Mouse (Mus musculus): ENCODE measurements around the gene Hbb-bs. TPM values are rescaled to one million over a fixed set of nuclear protein-coding genes. Genes with fewer than 3 reads are reported as not detected.

Gene Hbb-bs
- 155 TPM for polyA plus RNA-seq (2017; shearing (Covaris generic))

GRCm38 (mm10) chr7:103827808-103828207 is at the start of gene Hbb-bs:
Hbb-bs (minus strand) TSS chr7:103828096.

GRCm38 (mm10) chr7:103853090-103853489 is 25.2 kb upstream of the Hbb-bs start, which contains the start of gene Hbb-y:
Hbb-y (minus strand) TSS chr7:103853216.

GRCm38 (mm10) chr7:103843034-103843433 is 15.1 kb upstream of the Hbb-bs start, which contains the start of gene Hbb-bh1:
Hbb-bh1 (minus strand) TSS chr7:103843164.

GRCm38 (mm10) chr7:103840268-103840667 is 12.4 kb upstream of the Hbb-bs start, which contains the start of gene Hbb-bh2:
Hbb-bh2 (minus strand) TSS chr7:103840520.

GRCm38 (mm10) chr7:103813766-103814165 is 14.1 kb downstream of the Hbb-bs start, which contains the start of gene Hbb-bt:
Hbb-bt (minus strand) TSS chr7:103813996.

GRCm38 (mm10) chr7:103791721-103792120 is 36.2 kb downstream of the Hbb-bs start, which contains the start of gene Olfr67:
Olfr67 (minus strand) TSS chr7:103791821.

GRCm38 (mm10) chr7:103779598-103779997 is 48.3 kb downstream of the Hbb-bs start, which contains the start of gene Olfr68:
Olfr68 (minus strand) TSS chr7:103779698.

Other genes with a start within 250 kb of the Hbb-bs start
- gene Olfr618, start 238.0 kb downstream of the Hbb-bs start, polyA plus RNA-seq (2017; shearing (Covaris generic)): not detected
- not detected for gene Olfr619, start 227.5 kb downstream of the Hbb-bs start, polyA plus RNA-seq (2017; shearing (Covaris generic))
- gene Olfr620, start 215.6 kb downstream of the Hbb-bs start, polyA plus RNA-seq (2017; shearing (Covaris generic)): 0.11 TPM
- not detected for gene Olfr622, start 185.4 kb downstream of the Hbb-bs start, polyA plus RNA-seq (2017; shearing (Covaris generic))
- gene Olfr623, start 164.4 kb downstream of the Hbb-bs start, polyA plus RNA-seq (2017; shearing (Covaris generic)): not detected
- gene Olfr624, start 156.9 kb downstream of the Hbb-bs start, polyA plus RNA-seq (2017; shearing (Covaris generic)): 0.02 TPM
- gene Olfr625-ps1, start 145.4 kb downstream of the Hbb-bs start, polyA plus RNA-seq (2017; shearing (Covaris generic)): not detected
- not detected for gene Olfr243, start 113.4 kb downstream of the Hbb-bs start, polyA plus RNA-seq (2017; shearing (Covaris generic))
- gene Olfr628, start 97.7 kb downstream of the Hbb-bs start, polyA plus RNA-seq (2017; shearing (Covaris generic)): not detected
- not detected for gene Olfr629, start 83.2 kb downstream of the Hbb-bs start, polyA plus RNA-seq (2017; shearing (Covaris generic))
- gene Olfr630, start 70.8 kb downstream of the Hbb-bs start, polyA plus RNA-seq (2017; shearing (Covaris generic)): not detected
- 0.08 TPM for gene Olfr69, start 56.5 kb downstream of the Hbb-bs start, polyA plus RNA-seq (2017; shearing (Covaris generic))
- gene Olfr68, start 48.4 kb downstream of the Hbb-bs start, polyA plus RNA-seq (2017; shearing (Covaris generic)): not detected
- 0.05 TPM for gene Olfr67, start 36.3 kb downstream of the Hbb-bs start, polyA plus RNA-seq (2017; shearing (Covaris generic))
- gene Hbb-bt, start 14.1 kb downstream of the Hbb-bs start, polyA plus RNA-seq (2017; shearing (Covaris generic)): 32.1 TPM
- not detected for gene Hbb-bh2, start 12.4 kb upstream of the Hbb-bs start, polyA plus RNA-seq (2017; shearing (Covaris generic))
- gene Hbb-bh1, start 15.1 kb upstream of the Hbb-bs start, polyA plus RNA-seq (2017; shearing (Covaris generic)): not detected
- gene Hbb-y, start 25.1 kb upstream of the Hbb-bs start, polyA plus RNA-seq (2017; shearing (Covaris generic)): not detected
- gene Olfr66, start 58.2 kb upstream of the Hbb-bs start, polyA plus RNA-seq (2017; shearing (Covaris generic)): not detected
- 0.07 TPM for gene Olfr64, start 66.4 kb upstream of the Hbb-bs start, polyA plus RNA-seq (2017; shearing (Covaris generic))
- not detected for gene Olfr65, start 75.4 kb upstream of the Hbb-bs start, polyA plus RNA-seq (2017; shearing (Covaris generic))
- gene Olfr631, start 100.7 kb upstream of the Hbb-bs start, polyA plus RNA-seq (2017; shearing (Covaris generic)): not detected
- not detected for gene Olfr632, start 106.3 kb upstream of the Hbb-bs start, polyA plus RNA-seq (2017; shearing (Covaris generic))
- gene Olfr633, start 116.3 kb upstream of the Hbb-bs start, polyA plus RNA-seq (2017; shearing (Covaris generic)): not detected
- gene Olfr635, start 143.1 kb upstream of the Hbb-bs start, polyA plus RNA-seq (2017; shearing (Covaris generic)): 0.02 TPM
- gene Olfr638, start 170.7 kb upstream of the Hbb-bs start, polyA plus RNA-seq (2017; shearing (Covaris generic)): not detected
- gene Olfr639, start 189.2 kb upstream of the Hbb-bs start, polyA plus RNA-seq (2017; shearing (Covaris generic)): 0.02 TPM
- not detected for gene Olfr640, start 197.5 kb upstream of the Hbb-bs start, polyA plus RNA-seq (2017; shearing (Covaris generic))
- not detected for gene Olfr641, start 207.3 kb upstream of the Hbb-bs start, polyA plus RNA-seq (2017; shearing (Covaris generic))
- gene Olfr642, start 224.6 kb upstream of the Hbb-bs start, polyA plus RNA-seq (2017; shearing (Covaris generic)): not detected
- gene 4930516K23Rik, start 233.3 kb upstream of the Hbb-bs start, polyA plus RNA-seq (2017; shearing (Covaris generic)): not detected
- gene Olfr644, start 243.8 kb upstream of the Hbb-bs start, polyA plus RNA-seq (2017; shearing (Covaris generic)): not detected